Mouse (Mus musculus): ENCODE data around the gene Brat1.
"Not testable (repeated sequence)": the region's sequence is repeated elsewhere in the genome, so short reads cannot be mapped to it uniquely, and the experiment has no call there.

Gene Brat1

DNA sequence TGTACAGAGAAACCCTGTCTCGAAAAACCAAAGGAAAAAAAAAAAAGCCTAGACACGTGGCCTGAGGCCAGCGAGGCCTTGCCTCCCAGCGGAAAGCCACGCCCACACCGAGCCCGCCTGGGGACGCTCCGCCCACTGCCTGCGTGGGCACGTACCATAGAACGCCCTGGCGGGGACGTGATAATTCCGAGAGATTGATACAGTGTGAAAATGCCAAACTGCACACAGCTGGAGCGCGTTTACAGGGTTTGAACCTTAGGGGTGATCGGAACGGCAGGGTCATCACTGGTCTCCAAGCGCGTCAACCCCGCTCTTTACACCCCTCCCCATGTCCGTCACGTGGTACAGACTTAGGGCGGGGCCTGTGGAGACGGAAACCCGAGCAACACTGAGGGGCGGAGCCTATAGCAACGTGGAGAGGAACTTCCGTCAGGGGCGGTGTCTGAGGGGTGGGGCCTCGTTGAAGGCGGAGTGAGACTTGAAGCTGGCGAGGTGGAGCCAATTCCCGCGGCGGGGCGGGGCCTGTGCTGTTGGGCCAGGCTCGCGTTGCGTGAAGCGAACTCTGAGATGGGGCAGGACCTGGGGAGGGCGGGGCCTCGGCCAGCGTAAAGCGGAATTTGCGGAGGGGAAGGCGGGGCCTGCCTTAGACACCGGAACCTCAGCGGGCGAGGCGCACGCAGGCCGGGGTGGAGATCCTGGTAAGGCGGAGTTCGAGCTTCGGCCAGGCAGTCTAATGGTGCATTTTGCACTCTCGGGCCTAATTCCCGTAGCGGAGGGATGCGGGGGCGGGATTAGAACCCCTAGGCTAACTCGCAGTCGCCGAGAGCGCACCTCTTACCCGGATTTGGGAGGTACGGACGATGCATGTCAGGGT, at the start of gene Brat1:
Gene Brat1, plus strand, starts transcription at position 634 of the 874 bp plus-strand sequence.
- peak; percentile 100 for DNase-seq (ENCODE audit: low spot score in 2 of 2)

DNA sequence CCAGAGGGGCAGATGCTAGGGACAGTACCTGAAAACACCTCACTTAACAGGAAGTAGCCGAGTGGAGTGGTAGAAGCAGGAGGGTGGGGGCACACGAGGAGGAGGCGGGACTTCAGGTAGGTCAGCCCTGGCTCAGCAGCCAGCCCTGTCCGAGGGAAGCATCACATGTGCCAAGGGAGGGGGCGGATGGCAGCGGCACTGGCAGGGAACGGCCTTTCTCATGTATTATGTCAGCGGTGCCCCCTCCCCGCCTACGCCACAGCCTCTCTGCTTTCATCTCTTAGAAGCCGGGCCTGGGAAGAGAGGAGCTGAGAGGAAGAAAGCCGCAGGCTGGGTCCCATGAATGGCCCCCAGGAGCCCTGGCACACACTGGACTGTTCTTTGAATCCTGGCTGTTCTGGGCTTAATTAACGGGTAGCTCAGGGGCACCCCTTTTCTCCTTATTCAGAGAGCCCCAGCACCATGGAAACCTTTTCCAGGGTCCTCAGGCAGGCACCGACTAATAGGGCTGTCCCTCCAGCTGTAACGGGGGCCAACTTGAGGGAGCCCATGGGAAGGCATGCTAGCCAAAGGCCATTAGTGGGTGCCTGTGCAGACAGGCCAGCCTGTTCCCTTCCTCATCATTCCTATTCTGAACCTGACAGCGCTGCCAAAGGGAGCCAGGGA, 45.1 kb upstream of the Brat1 start:
- peak; percentile 80 for DNase-seq (ENCODE audit: low spot score in 2 of 2)

DNA sequence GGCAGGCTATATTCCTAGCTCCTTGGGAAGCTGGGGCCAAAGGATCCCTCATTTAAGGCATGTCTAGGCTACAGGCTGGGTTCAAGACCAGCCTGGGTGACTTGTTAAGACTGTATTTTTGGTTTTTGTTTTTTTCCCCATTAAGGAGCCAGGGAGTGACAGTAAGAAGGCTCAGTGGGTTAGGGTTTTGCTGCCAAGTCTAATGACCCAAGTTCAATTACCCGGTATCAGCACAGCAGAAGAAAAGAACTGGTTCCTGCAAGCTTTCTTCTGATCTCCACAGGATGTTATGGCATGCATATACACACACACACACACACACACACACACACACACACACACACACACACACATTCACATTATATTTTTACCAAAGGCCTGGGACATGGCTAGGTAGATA, 44.4 kb upstream of the Brat1 start:
- no peak for DNase-seq (ENCODE audit: low spot score in 2 of 2)

DNA sequence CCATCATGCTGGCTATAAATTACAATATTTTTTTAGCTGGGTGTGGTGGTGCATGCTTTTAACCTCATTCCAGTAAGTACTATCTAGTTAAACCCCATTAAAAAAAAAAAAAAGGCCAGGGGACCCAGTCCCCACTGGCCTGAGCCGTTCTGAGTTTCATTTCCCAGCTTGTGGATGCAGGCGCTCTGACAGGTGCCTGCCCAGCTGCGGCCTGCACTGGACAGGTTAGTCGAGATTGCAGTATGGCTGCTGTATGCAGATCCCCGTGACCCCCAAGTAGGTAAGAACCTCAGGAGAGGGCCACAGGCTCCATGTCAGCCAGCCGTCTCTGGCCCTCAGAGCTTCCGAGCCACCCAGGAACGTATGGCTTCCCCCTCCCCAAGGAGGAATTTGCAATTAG, 43.4 kb upstream of the Brat1 start:
- DNase-seq (ENCODE audit: low spot score in 2 of 2) = no peak

DNA sequence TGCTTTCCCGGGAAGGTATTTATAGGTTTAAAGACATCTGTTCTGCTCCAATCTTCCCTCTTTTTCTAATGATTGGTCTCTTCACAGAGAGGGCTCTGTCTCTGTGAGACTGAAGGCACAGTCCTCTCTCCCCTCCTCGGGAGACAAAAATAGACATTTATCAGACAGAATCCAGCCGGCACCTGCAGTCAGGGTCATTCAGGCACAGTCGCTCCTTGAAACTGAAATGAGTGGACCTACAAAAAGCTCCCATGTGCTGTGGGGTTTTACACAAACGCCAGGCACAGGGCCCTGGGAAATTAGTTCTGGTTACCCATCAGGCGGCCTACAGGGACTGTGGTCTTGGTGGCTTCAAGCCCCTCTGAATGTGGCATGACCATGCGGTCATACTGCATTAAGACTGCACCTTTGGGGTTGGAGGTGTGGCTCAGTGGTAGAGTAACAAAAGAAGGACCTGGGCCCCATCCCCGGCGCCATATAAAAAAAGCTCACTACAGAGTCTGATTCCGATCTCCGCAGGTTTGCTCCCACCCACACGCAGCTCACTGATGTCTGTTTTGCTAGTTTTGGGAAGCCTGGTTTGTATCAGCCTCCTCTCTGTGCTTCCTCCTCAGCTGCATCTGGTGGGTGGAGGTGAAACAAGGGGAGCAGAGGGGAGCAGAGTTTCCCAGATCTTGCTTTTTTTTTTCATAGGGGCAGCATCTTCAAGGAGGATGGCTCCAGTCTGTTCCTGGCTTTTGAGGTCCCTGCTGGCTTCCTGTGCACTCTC, 42.8 kb upstream of the Brat1 start:
- DNase-seq (ENCODE audit: low spot score in 2 of 2) = peak in 1 of 2 experiments; percentile 53

DNA sequence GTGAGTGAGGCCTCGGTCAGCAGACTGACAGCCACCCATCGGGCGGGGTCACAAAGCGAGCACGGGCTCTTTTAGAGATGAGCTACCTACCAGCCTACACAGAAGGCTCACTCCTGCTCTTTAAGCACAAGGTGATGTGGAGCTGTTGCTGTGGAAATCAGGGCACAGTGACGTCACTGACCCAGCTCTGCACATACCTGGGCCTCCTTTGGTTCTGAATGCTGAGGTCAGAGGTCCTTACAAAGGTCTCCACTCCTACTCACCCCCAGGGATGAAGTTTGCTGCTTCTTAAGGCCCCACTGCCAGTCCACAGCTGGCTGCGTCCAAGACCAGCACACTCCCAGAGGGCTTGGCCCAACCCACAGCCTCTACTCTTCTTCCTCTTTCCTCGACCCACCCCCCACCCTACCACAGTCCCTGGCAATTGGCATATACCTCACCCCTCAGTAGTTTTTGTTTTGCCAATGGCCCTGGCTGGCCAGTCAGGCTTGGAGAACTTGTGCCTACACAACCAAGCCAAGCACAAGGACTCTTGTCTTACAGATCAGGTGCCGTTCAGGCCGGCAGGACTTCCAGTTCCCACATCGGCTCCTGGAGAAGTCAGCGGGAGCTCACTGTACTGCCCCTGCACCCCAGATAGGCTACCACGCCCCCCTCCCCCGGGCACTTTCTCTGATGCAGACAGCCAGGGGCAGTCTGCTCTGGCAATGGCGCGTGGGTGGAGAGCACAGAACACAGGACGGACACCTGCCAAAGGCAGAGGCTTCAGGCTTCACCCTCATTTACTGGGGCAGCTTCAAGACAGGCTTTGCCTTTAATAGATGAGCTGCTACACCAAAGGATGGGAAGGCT, 41.8 kb upstream of the Brat1 start:
- peak in 1 of 2 experiments; percentile 41 for DNase-seq (ENCODE audit: low spot score in 2 of 2)

DNA sequence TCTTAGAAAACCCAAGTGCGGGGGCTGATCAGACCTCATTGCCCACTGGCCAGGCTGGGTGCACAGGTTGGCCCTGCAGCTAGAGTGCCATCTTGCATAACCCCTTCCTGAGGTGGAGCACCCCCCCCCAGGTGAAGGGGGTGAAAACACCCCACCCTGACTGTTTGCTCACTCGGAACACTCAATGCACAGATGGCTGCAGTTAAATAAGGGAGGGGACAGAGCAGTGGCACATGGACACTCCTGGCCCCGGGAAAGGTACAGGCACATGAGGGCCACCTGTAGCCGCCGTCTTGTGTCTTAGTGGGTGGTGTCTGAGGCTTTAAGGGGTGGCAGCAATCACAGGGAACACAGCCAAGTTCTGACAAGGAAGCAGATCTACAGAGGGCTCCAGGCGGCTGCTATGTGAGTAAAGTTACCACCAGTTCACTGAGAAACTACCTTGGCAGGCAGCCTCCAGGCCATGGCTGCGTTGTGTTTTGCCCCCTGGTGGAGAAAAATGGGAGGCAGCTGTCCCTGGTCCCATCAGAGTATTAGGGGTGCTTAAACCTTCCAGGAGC, 41.1 kb upstream of the Brat1 start:
- DNase-seq (ENCODE audit: low spot score in 2 of 2) = no peak

DNA sequence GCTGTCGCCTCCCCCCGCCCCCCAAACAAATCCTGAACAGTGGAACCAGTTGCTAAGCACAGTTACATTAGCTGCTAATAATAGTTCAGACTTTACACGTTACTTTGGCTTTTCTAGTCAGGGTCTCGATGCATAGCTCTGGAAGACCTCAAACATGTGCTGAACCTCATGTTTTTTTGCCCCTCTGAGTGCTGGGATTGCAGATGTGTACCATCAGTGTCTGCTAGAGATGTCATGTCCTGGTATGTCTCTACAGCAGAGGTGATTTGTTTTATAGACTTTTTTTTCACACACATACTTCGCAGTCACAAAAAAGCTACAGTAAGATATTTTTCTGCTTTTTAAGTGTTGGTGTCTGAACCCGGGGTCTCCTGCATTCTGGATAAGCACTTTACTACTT, 32.7 kb upstream of the Brat1 start:
- no peak for DNase-seq (ENCODE audit: low spot score in 2 of 2)

DNA sequence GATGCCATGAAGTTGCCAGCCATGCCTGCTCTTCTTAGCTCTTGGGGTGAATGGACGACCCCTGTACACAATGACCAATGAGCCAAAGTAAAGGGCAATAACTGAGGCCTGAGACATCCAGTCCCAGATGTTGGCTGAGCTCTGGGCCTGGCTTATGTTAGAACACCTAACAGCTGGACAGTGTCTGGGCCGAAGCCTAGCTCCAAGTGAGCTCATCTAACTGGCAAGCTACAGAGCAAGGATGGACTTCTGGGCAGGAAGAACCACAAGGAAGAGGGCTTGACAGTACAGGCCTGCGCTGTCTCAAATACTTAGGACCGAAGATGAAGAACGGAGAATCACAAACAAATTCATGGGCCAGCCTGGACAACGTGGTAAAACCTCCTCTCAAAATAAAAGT, 32.2 kb upstream of the Brat1 start:
- DNase-seq (ENCODE audit: low spot score in 2 of 2) = not testable (repeated sequence)

DNA sequence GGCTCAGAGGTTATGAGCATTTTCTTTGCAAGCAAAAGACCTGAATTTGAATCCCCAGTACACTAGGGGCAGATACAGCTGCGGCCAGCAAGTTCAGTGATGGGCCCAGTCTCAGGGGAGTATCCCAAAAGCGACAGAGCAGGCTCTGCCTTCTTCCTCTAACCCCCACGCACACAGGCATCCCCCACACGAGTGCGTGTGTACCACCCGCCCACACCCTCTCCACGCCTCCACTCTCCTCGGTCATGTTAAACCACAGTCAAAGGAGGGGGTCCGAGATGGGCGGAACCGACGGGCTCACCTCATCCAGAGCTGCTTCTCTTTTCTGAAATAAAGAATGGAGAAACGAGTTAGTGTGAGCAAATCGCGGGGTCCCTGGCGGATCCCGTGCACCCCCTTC, 30.8 kb upstream of the Brat1 start:
- DNase-seq (ENCODE audit: low spot score in 2 of 2) = no peak

DNA sequence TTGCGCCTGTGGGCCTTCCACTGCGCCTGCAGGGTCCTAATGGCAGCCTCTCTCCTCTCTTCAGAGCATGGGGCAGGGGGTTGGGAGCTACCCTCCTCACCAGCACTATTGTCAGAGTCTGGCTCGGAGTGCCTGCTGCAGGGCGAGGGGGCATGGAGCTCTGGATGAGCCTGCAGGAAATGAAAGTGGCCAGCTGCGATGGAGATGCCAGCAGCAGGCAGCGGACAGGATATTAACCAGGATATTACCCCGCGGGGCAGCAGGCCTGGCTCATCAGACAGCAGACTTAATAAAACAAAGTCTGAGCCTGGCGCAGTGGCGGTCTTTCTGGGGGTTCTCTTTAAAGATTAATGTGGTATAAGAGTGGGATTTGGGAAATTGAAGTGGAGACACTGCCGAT, 29.7 kb upstream of the Brat1 start:
- no peak for DNase-seq (ENCODE audit: low spot score in 2 of 2)

DNA sequence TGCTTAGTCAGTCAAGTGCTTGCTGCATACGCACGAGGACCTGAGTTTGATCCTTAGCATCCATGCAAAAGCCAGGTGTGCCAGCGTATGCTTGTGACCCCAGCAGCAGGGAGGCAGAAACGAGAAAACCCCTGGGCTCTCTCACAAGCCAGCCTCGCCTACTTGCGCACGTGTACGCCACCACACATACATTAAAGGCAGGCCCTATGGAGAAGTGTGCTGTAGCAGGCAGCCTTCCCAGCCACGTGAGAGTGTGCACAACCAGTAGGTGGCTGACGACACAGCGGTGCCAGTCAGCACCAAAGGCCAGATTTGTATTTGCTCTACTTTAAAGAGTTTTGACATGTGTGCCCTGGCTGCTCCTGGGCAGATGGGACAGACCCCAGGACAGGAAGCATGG, 29.2 kb upstream of the Brat1 start:
- DNase-seq (ENCODE audit: low spot score in 2 of 2) = peak; percentile 67 to 68

DNA sequence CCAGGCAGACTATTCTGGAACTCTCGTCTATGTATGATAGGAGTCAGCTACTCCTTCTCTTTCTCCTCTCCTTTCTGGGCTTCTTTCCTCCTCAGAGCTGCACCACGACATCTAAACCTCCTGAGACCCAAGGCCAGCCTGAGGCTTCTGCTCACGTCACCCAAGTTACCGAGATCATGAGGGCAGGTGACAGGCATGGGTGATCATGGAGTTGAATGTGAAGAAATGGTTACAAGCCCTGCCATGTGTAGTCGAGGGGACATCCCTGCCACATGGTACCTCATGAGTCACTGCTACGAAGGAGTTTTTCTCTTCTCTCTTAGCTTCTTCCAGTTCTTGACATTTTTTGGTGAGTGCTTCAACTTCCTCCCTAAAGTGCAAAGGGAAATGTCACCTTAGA, 27.7 kb upstream of the Brat1 start:
- DNase-seq (ENCODE audit: low spot score in 2 of 2) = no peak

DNA sequence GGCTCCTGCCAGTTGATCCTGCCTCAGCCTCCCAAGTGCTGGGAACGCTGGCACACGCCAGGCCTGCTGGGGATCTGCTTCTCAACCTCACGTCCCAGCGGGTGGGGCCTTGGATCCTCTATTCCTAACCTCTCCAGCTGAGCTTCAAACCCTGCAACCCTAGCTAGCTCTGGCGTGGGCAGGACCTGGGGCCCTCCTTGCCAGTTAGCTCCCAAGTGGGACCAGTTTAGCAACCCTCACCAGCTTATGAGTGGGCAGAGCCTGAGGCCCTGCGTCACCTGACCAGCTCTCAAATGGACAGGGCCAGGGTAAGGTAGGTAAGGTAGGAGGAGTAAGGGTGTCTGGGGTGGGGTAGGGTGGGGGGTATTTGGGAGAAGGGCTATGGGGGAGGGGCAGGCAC, 24.8 kb upstream of the Brat1 start:
- DNase-seq (ENCODE audit: low spot score in 2 of 2) = no peak

DNA sequence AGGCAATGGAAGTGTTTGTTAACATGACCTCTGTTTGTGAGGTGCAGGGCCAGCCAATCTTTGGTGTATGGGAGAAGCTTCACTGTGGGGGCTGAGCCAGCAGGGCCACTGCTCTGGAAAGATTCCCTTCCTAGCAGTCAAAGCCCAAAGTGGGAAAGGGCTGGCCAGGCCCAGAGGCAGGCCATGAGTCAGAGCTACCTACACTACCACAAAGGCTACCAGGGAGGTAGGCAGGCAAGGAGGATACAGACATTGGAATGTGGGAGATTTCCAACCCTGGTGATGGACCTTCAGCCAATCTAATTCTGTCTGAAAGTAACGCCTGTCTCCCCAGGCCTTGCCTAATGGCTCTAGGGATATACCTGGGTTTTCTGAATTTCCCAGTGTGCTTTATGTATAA, 23.9 kb upstream of the Brat1 start:
- no peak for DNase-seq (ENCODE audit: low spot score in 2 of 2)

DNA sequence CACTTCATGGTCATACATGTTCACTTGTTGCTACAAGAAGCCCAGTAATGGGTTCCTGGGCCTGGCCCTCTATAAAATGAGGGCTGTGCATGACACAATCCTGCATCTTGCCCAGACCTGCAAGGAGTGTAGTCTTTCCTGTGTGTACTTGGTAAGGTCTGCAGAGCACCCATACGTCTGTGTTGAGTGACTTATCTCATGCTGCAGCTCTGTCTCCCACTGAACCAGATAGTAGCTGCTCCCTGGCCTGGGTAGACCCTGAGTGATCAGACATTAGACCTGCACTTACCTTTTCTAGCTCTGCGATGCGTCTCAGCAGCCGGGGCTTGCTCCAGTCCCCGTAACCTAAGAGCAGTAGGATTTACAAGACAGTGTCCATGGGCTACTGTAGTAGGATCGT, 22.7 kb upstream of the Brat1 start:
- DNase-seq (ENCODE audit: low spot score in 2 of 2) = no peak

DNA sequence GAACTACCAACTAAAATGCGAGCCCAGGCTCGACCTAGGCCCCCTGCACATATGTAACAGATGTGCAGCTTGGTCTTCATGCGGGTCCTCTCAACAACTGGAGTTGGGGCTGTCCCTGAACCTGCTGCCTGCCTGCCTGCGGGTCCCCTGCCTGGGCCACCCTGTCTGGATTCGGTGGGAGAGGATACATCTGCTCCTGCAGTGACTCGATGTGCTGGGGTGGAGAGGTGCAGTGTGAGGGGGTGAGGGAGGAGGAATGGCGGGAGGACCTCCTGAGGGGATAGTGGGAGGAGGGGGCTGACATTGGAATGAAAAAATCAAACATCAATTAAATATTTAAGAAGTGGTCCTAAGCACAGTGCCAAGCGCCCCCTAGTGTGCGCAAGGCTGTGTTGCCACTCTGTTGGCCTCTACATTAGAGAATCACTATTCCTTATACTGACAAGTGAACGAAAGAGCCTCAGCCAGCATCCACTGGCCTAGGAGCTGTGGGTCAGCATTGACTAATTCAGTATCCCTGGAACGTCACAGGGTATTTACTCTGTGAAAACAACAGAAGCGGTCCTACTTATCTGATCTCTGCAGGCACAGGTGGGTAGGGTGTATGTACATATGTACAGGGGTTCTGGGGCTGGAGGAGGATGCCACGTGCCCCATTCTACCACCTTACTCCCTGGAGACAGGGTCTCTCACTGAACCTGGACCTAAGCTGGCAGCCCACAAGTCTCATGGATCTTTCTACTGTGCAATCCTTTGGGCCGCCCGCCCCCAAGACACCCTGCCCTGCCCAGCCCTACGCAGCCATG, 20.3 kb upstream of the Brat1 start:
- no peak for DNase-seq (ENCODE audit: low spot score in 2 of 2)

DNA sequence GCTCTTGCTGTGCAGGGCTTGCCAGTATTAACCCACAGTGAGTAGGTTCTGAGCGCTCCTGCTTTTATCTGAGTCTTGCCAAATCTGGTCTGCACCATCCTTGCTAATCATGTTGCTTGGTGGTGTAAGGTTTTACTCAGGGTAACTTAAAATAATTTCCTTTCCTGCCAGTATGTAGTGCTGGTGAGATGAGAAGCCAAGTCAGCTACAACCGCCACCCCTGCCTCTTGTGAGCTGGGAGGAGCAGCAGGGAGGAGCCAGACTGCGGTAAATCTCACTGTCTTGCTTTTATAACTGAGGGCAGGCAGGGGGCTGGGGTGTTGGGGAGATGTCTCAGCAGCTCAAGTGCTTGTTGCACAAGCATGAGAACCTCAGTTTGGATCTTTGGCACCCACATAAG, 16.4 kb upstream of the Brat1 start:
- no peak for DNase-seq (ENCODE audit: low spot score in 2 of 2)

DNA sequence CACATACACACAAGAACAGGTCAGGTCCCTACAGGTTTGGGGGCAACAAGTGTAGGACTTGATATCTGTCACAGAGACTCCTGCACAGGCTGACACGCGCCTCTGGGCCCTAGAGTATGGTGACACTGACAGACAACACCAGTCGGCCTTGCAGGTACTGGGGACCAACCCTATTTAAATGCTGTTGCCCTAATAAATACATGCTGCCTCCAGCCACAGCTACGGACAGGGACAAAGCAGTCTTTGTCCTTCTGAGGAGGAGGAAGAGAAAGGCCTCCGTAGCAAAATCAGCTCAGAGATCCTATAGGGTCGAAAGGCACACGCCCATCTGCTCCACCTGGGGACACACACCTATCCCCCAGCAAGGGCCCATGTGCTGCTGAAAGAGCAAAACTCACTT, 8.8 kb upstream of the Brat1 start:
- DNase-seq (ENCODE audit: low spot score in 2 of 2) = no peak

DNA sequence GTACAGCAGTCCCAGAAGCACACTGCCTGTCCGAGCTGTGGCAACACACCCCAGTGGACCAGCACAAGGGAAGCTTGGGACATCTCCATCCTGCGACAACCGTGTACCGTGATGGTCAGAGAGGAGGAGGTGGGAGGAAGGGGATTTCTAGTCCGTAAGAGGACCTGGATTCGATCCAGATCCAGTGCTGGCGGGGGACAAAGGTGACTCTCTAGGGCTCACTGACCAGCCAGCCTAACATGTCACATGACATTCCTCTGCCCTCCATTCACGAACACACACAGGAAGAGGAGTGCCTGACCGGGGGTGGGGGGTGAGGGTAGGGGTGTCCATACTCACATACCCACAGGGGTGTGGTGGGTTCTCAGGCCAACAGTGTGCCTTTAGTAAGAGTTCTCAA, 5.0 kb upstream of the Brat1 start:
- DNase-seq (ENCODE audit: low spot score in 2 of 2) = no peak
